Mouse (Mus musculus) cortical plate, adult 2 months (tissue): ENCODE data around the gene Tmem128.

Source experiments
- CTCF ChIP-seq: fragments of 200-500 bp; IDR thresholded peaks from 2 replicates; pipeline ENCODE4 v1.5.1; 2011; ENCODE audit warnings: mild to moderate bottlenecking, control low read depth, low read length; ENCODE audit not compliant: insufficient read depth; ENCODE audit errors: extremely low read depth
- POLR2A ChIP-seq: fragments of 200-500 bp; IDR thresholded peaks from 2 replicates; pipeline ENCODE4 v1.6.1; 2011; ENCODE audit warnings: mild to moderate bottlenecking, low read length, control low read depth; ENCODE audit not compliant: insufficient read depth; ENCODE audit errors: extremely low read depth

GRCm38 (mm10) chr5:38255195-38255594 lies 4.8 kb upstream of the Tmem128 start:
- TF ChIP-seq CTCF (peak; percentile 10; the same call in 1 of the 2 replicates), POLR2A (no peak)
